Mouse (Mus musculus): ENCODE data around the gene Cidec.

DNA sequence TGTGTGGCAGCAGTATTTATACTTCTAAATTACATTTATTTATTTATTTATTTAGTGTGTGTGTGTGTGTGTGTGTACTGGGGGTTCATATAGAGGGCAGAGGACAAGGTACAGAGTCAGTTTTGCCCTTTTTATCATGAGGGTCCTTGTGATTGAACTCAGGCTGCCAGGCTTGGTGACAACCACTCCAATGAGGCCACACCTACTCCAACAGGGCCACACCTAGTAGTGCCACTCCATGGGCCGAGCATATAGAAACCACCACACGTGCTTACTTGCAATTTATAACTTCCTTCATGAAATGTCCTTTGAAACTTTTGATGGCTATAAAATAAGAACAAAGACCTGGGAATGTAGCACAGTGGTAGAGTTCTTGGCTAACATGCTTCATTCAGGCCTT lies 37.7 kb upstream of the Cidec start:
- TF ChIP-seq CTCF (IDR thresholded peaks at IDR 0.05; ENCODE audit: low read depth): no peak
- TF ChIP-seq EP300 (IDR thresholded peaks at IDR 0.05; ENCODE audit: low read depth): no peak
